Mouse (Mus musculus): ENCODE data around the gene Zbtb22. TPM values are rescaled to one million over a fixed set of nuclear protein-coding genes. Genes with fewer than 3 reads are reported as not detected.
A peak's percentile ranks its signal among the peaks of the same experiment; 100 is the strongest.
"Not testable (repeated sequence)": the region's sequence is repeated elsewhere in the genome, so short reads cannot be mapped to it uniquely, and the experiment has no call there.

Zbtb22 gene
- polyA plus RNA-seq (2015; fragmentation: Nextera tagmentation; extraction: Ambion mirVana): 14.0 and 15.5 TPM in 2 replicates

- Histone ChIP-seq H3K4me2 (peak within 1 kb of the TSS; percentile 67), H3K9me3 (no peaks in the 10 kb centered on the region), H3K4me1 (peaks cover 71% of the 10 kb centered on the region), H3K27me3 (no peaks in the 10 kb centered on the region), H3K27ac (peak within 1 kb of the TSS; percentile 88), H3K4me3 (peak within 1 kb of the TSS; percentile 53), H3K36me3 (peaks cover 48% of the 10 kb centered on the region), H3K9ac (peak within 1 kb of the TSS; percentile 33; the same call in 1 of the 2 replicates)
- peak; percentile 93 for ATAC-seq (ENCODE audit: insufficient number of reproducible peaks, low FRiP score, low TSS enrichment, low read depth)
- WGBS: under 1% methylated on average over 29 of the region's 34 CpGs
Measured at GRCm38 (mm10) chr17:33915671-33916250, at the start of gene Zbtb22, which contains the start of gene Tapbp. TSS of gene Zbtb22 (plus strand) at chr17:33915904. TSS of gene Tapbp (plus strand) at chr17:33915899.

- H3K27me3 ChIP-seq; H3K4me2 ChIP-seq; H3K27ac ChIP-seq; H3K4me3 ChIP-seq; H3K4me1 ChIP-seq; H3K9me3 ChIP-seq; H3K9ac ChIP-seq; ATAC-seq (ENCODE audit: insufficient number of reproducible peaks, low FRiP score, low TSS enrichment, low read depth): not testable (repeated sequence)
- H3K36me3 ChIP-seq: peaks cover 20% of the 10 kb centered on the region
- WGBS: 83% methylated on average over 7 of the region's 12 CpGs
Measured at GRCm38 (mm10) chr17:33873537-33873936, 42.2 kb upstream of the Zbtb22 start, which contains the start of gene Gm7029. TSS of gene Gm7029 (plus strand) at chr17:33873837.

- ATAC-seq (ENCODE audit: insufficient number of reproducible peaks, low FRiP score, low TSS enrichment, low read depth): no peak
- H3K4me2 ChIP-seq: no peak overlapping the region
- no peak overlapping the region for H3K9ac ChIP-seq
- peaks cover 24% of the 10 kb centered on the region for H3K36me3 ChIP-seq
- H3K27ac ChIP-seq: no peak overlapping the region
- no peak overlapping the region for H3K4me3 ChIP-seq
- no peaks in the 10 kb centered on the region for H3K9me3 ChIP-seq
- no peaks in the 10 kb centered on the region for H3K4me1 ChIP-seq
- no peaks in the 10 kb centered on the region for H3K27me3 ChIP-seq
- WGBS: 87% methylated on average over 10 of the region's 11 CpGs
Measured at GRCm38 (mm10) chr17:33874411-33874810, 41.3 kb upstream of the Zbtb22 start.

GRCm38 (mm10) chr17:33875797-33876196 lies 39.9 kb upstream of the Zbtb22 start:
- H3K4me2 ChIP-seq; H3K27ac ChIP-seq; H3K4me1 ChIP-seq; H3K4me3 ChIP-seq; H3K27me3 ChIP-seq; H3K9ac ChIP-seq; ATAC-seq (ENCODE audit: insufficient number of reproducible peaks, low FRiP score, low TSS enrichment, low read depth); H3K9me3 ChIP-seq: not testable (repeated sequence)
- 81% methylated on average over 5 of the region's 5 CpGs for WGBS
- peaks cover 27% of the 10 kb centered on the region for H3K36me3 ChIP-seq

GRCm38 (mm10) chr17:33884320-33884719 lies 31.4 kb upstream of the Zbtb22 start:
- H3K4me2 ChIP-seq; H3K27ac ChIP-seq; H3K27me3 ChIP-seq; H3K9ac ChIP-seq; H3K4me1 ChIP-seq; H3K4me3 ChIP-seq; H3K9me3 ChIP-seq; ATAC-seq (ENCODE audit: insufficient number of reproducible peaks, low FRiP score, low TSS enrichment, low read depth): not testable (repeated sequence)
- peaks cover 34% of the 10 kb centered on the region for H3K36me3 ChIP-seq
- WGBS: 89% methylated on average over 9 of the region's 11 CpGs

- H3K9ac ChIP-seq; H3K4me1 ChIP-seq; H3K4me3 ChIP-seq; H3K27me3 ChIP-seq; H3K4me2 ChIP-seq; H3K9me3 ChIP-seq; H3K27ac ChIP-seq; ATAC-seq (ENCODE audit: insufficient number of reproducible peaks, low FRiP score, low TSS enrichment, low read depth): not testable (repeated sequence)
- 53% methylated on average over 2 of the region's 2 CpGs for WGBS
- peaks cover 17% of the 10 kb centered on the region for H3K36me3 ChIP-seq
Measured at GRCm38 (mm10) chr17:33887802-33888201, 27.9 kb upstream of the Zbtb22 start.

- not testable (repeated sequence) for ATAC-seq (ENCODE audit: insufficient number of reproducible peaks, low FRiP score, low TSS enrichment, low read depth); H3K4me2 ChIP-seq; H3K4me3 ChIP-seq; H3K9me3 ChIP-seq; H3K27me3 ChIP-seq; H3K9ac ChIP-seq; H3K4me1 ChIP-seq; H3K27ac ChIP-seq
- H3K36me3 ChIP-seq: peaks cover 16% of the 10 kb centered on the region; the same call in 1 of the 2 replicates
Measured at GRCm38 (mm10) chr17:33888230-33888629, 27.5 kb upstream of the Zbtb22 start.

- Histone ChIP-seq H3K4me2 (peak overlapping the region; percentile 72), H3K9ac (peak overlapping the region; percentile 45), H3K36me3 (peaks cover 11% of the 10 kb centered on the region; the same call in 1 of the 2 replicates), H3K27ac (peak overlapping the region; percentile 30; the same call in 1 of the 2 replicates), H3K4me3 (peak overlapping the region; percentile 63)
- WGBS: 0% methylated on average over 44 of the region's 44 CpGs
- not testable (repeated sequence) for H3K9me3 ChIP-seq; ATAC-seq (ENCODE audit: insufficient number of reproducible peaks, low FRiP score, low TSS enrichment, low read depth); H3K27me3 ChIP-seq; H3K4me1 ChIP-seq
Measured at GRCm38 (mm10) chr17:33889941-33890532, 25.7 kb upstream of the Zbtb22 start.

- H3K4me3 ChIP-seq: peak within 1 kb of the TSS; percentile 63
- peak within 1 kb of the TSS; percentile 45 for H3K9ac ChIP-seq
- under 1% methylated on average over 49 of the region's 49 CpGs for WGBS
- H3K4me2 ChIP-seq: peak within 1 kb of the TSS; percentile 72
- H3K9me3 ChIP-seq: no peaks in the 10 kb centered on the region
- peak; percentile 99 for ATAC-seq (ENCODE audit: insufficient number of reproducible peaks, low FRiP score, low TSS enrichment, low read depth)
- H3K27ac ChIP-seq: peak within 1 kb of the TSS; percentile 30; the same call in 1 of the 2 replicates
- peaks cover 8% of the 10 kb centered on the region; the same call in 1 of the 2 replicates for H3K4me1 ChIP-seq
- peaks cover 8% of the 10 kb centered on the region; the same call in 1 of the 2 replicates for H3K36me3 ChIP-seq
- no peaks in the 10 kb centered on the region for H3K27me3 ChIP-seq
Measured at GRCm38 (mm10) chr17:33890533-33891059, 25.1 kb upstream of the Zbtb22 start, which contains the start of gene Kifc1. TSS of gene Kifc1 (minus strand) at chr17:33890661.

GRCm38 (mm10) chr17:33891357-33891756 lies 24.3 kb upstream of the Zbtb22 start:
- Histone ChIP-seq H3K9me3 (no peaks in the 10 kb centered on the region), H3K36me3 (no peaks in the 10 kb centered on the region), H3K4me2 (no peak overlapping the region), H3K27ac (no peak overlapping the region), H3K9ac (no peak overlapping the region), H3K4me3 (no peak overlapping the region), H3K4me1 (peaks cover 8% of the 10 kb centered on the region; the same call in 1 of the 2 replicates), H3K27me3 (no peaks in the 10 kb centered on the region)
- ATAC-seq (ENCODE audit: insufficient number of reproducible peaks, low FRiP score, low TSS enrichment, low read depth): no peak
- WGBS: 64% methylated on average over 2 of the region's 2 CpGs

GRCm38 (mm10) chr17:33891892-33892291 lies 23.8 kb upstream of the Zbtb22 start:
- H3K27ac ChIP-seq; H3K36me3 ChIP-seq; H3K9ac ChIP-seq; H3K4me1 ChIP-seq; H3K4me3 ChIP-seq; ATAC-seq (ENCODE audit: insufficient number of reproducible peaks, low FRiP score, low TSS enrichment, low read depth); H3K4me2 ChIP-seq; H3K27me3 ChIP-seq; H3K9me3 ChIP-seq: not testable (repeated sequence)
- WGBS: 68% methylated on average over 6 of the region's 6 CpGs

GRCm38 (mm10) chr17:33892429-33892828 lies 23.3 kb upstream of the Zbtb22 start:
- H3K9ac ChIP-seq: no peak overlapping the region
- H3K4me3 ChIP-seq: no peak overlapping the region
- no peak for ATAC-seq (ENCODE audit: insufficient number of reproducible peaks, low FRiP score, low TSS enrichment, low read depth)
- WGBS: 24% methylated on average over 7 of the region's 7 CpGs
- no peaks in the 10 kb centered on the region for H3K36me3 ChIP-seq
- no peaks in the 10 kb centered on the region for H3K9me3 ChIP-seq
- H3K4me2 ChIP-seq: no peak overlapping the region
- H3K4me1 ChIP-seq: peaks cover 8% of the 10 kb centered on the region; the same call in 1 of the 2 replicates
- no peaks in the 10 kb centered on the region for H3K27me3 ChIP-seq
- H3K27ac ChIP-seq: no peak overlapping the region
